Mouse (Mus musculus) forebrain, embryonic 13.5 days (tissue): ENCODE results near the gene Clgn. TPM values are rescaled to one million over a fixed set of nuclear protein-coding genes. Genes with fewer than 3 reads are reported as not detected.
"Not testable (repeated sequence)": the region's sequence is repeated elsewhere in the genome, so short reads cannot be mapped to it uniquely, and the experiment has no call there.

ENCODE experiments used
- ATAC-seq: fragments of 200-750 bp; cut with Nextera tagmentation; 2 replicates; pipeline ENCODE4 v1.8.0; 2017
- H3K27ac ChIP-seq: fragments of 300-500 bp; sonication (generic); 2 replicates; pipeline ENCODE4 v1.5.1; 2015; ENCODE audit warnings: inconsistent platforms, mild to moderate bottlenecking, moderate library complexity
- H3K27me3 ChIP-seq: fragments of 300-500 bp; sonication (generic); 2 replicates; pipeline ENCODE4 v1.6.1; 2015; ENCODE audit warnings: mild to moderate bottlenecking, inconsistent platforms
- H3K36me3 ChIP-seq: fragments of 300-500 bp; sonication (generic); 2 replicates; pipeline ENCODE4 v1.6.1; 2015; ENCODE audit warnings: mild to moderate bottlenecking, inconsistent platforms; ENCODE audit not compliant: poor library complexity, severe bottlenecking
- H3K4me1 ChIP-seq: fragments of 300-500 bp; sonication (generic); 2 replicates; pipeline ENCODE4 v1.6.1; 2015; ENCODE audit warnings: inconsistent platforms
- H3K4me2 ChIP-seq: fragments of 300-500 bp; sonication (generic); 2 replicates; pipeline ENCODE4 v1.6.1; 2015; ENCODE audit warnings: inconsistent platforms, mild to moderate bottlenecking, moderate library complexity
- H3K4me3 ChIP-seq: fragments of 300-500 bp; sonication (generic); 2 replicates; pipeline ENCODE4 v1.5.1; 2015; ENCODE audit warnings: mild to moderate bottlenecking, inconsistent platforms
- H3K9ac ChIP-seq: fragments of 300-500 bp; sonication (generic); 2 replicates; pipeline ENCODE4 v1.6.1; 2015; ENCODE audit warnings: mild to moderate bottlenecking, inconsistent platforms
- H3K9me3 ChIP-seq: fragments of 300-500 bp; sonication (generic); replicated peaks from 2 replicates; pipeline ENCODE4 v1.6.1; 2016; ENCODE audit warnings: inconsistent platforms
- WGBS: fragments of 180-500 bp; shearing (Covaris S2); methylation state at CpG from one replicate; pipeline ENCODE4 v1.1.7; 2015; 5-methylcytosine and 5-hydroxymethylcytosine counted together
- polyA plus RNA-seq: library from polyadenylated mRNA; unstranded; fragments of >200 nt; fragmentation: Nextera tagmentation; extraction: Ambion mirVana; gene quantifications from 2 replicates; pipeline ENCODE4 v1.2.1, GENCODE M21; 2015

Clgn gene
- polyA plus RNA-seq, 1 experiment from 2014 or later: 5.4 TPM

- 0 out of 2 replicates have a peak, but pooled peaks cover 3% of the 10 kb centered on the region for H3K36me3 ChIP-seq
- no peak overlapping the region for H3K4me3 ChIP-seq
- H3K27me3 ChIP-seq: no peaks in the 10 kb centered on the region
- no peaks in the 10 kb centered on the region for H3K9me3 ChIP-seq
- 83% methylated on average over 11 of the region's 11 CpGs for WGBS
- H3K9ac ChIP-seq: no peak overlapping the region
- ATAC-seq: no peak
- no peak overlapping the region for H3K27ac ChIP-seq
- no peak overlapping the region for H3K4me2 ChIP-seq
- H3K4me1 ChIP-seq: no peaks in the 10 kb centered on the region
Measured at GRCm38 (mm10) chr8:83426104-83426759, 36.6 kb downstream of the Clgn start.

- H3K9me3 ChIP-seq: no peaks in the 10 kb centered on the region
- no peak overlapping the region for H3K27ac ChIP-seq
- H3K9ac ChIP-seq: no peak overlapping the region
- H3K4me3 ChIP-seq: no peak overlapping the region
- 0 out of 2 replicates have a peak, but pooled peaks cover 3% of the 10 kb centered on the region for H3K36me3 ChIP-seq
- no peak for ATAC-seq
- H3K4me2 ChIP-seq: no peak overlapping the region
- no peaks in the 10 kb centered on the region for H3K4me1 ChIP-seq
- 76% methylated on average over 7 of the region's 7 CpGs for WGBS
- no peaks in the 10 kb centered on the region for H3K27me3 ChIP-seq
Measured at GRCm38 (mm10) chr8:83426949-83427348, 37.3 kb downstream of the Clgn start.

GRCm38 (mm10) chr8:83428621-83429020 lies 39.0 kb downstream of the Clgn start:
- H3K4me3 ChIP-seq, H3K4me1 ChIP-seq, ATAC-seq, H3K27me3 ChIP-seq, H3K4me2 ChIP-seq, H3K9me3 ChIP-seq, H3K27ac ChIP-seq, H3K9ac ChIP-seq: not testable (repeated sequence)
- WGBS: 92% methylated on average over 3 of the region's 3 CpGs
- H3K36me3 ChIP-seq: peaks cover 12% of the 10 kb centered on the region

- H3K9ac ChIP-seq: no peak overlapping the region
- H3K9me3 ChIP-seq: no peaks in the 10 kb centered on the region
- no peaks in the 10 kb centered on the region for H3K4me1 ChIP-seq
- no peak overlapping the region for H3K4me2 ChIP-seq
- peaks cover 17% of the 10 kb centered on the region for H3K36me3 ChIP-seq
- 69% methylated on average over 4 of the region's 4 CpGs for WGBS
- ATAC-seq: no peak
- H3K27ac ChIP-seq: no peak overlapping the region
- H3K4me3 ChIP-seq: no peak overlapping the region
- H3K27me3 ChIP-seq: no peaks in the 10 kb centered on the region
Measured at GRCm38 (mm10) chr8:83429071-83429524, 39.4 kb downstream of the Clgn start.

DNA sequence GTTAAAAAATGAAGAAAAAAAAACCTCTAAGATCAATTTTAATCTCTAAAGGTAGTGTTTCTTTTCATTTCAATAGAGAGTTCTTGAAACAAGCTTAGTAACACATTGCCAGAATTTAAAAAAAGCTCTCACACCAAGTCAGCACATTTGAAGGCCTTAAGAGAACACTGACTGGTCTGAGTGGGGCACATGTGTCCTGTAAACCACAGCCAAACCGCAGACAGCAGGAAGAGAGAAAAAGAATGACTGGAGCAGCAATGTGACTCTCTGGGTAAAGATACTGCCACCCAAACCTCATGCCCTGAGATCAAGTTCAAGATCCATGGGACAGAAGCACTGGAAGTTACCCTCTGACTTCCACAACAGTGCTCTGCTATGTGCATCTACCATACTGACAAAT lies 47.4 kb downstream of the Clgn start:
- no peaks in the 10 kb centered on the region for H3K9me3 ChIP-seq
- no peak overlapping the region for H3K4me3 ChIP-seq
- ATAC-seq: no peak
- H3K27me3 ChIP-seq: no peaks in the 10 kb centered on the region
- no peak overlapping the region for H3K27ac ChIP-seq
- peaks cover 34% of the 10 kb centered on the region for H3K36me3 ChIP-seq
- WGBS: 95% methylated on average over 1 of the region's 1 CpGs
- no peak overlapping the region for H3K4me2 ChIP-seq
- H3K9ac ChIP-seq: no peak overlapping the region
- H3K4me1 ChIP-seq: peaks cover 23% of the 10 kb centered on the region

DNA sequence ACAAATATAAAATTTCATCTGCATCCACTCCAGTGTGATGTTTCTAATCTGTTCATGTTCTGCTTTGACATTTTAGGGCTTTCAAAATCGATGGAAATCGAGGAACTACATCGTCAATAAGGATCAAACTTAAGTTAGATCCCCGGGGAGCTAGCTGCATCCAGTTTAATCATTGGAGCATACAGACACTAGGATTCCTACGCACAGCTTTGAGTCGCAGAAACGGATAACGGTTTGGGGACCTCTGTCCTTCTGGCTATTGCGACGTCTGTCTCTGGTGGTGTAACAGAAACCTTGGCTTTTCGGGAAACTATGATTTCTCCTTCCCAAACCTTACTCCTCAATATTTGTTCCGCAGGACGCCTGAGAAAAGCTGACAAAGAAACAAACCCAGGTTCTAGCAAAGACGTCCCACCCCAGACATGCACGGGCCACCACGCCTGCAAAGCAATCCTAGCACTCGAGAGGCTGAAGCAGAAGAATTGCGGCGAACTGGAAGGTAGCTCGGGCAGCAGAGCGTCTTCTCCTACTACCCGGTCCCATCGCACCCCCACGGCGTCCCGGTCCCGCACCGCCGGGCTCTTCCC lies 52.1 kb downstream of the Clgn start:
- under 1% methylated on average over 29 of the region's 29 CpGs for WGBS
- peak overlapping the region; percentile 93 for H3K4me3 ChIP-seq
- no peaks in the 10 kb centered on the region for H3K9me3 ChIP-seq
- H3K4me2 ChIP-seq: peak overlapping the region; percentile 78
- H3K4me1 ChIP-seq: peaks cover 23% of the 10 kb centered on the region
- H3K27me3 ChIP-seq: no peaks in the 10 kb centered on the region
- peak overlapping the region; percentile 94 for H3K9ac ChIP-seq
- no peak for ATAC-seq
- peak overlapping the region; percentile 93 for H3K27ac ChIP-seq
- H3K36me3 ChIP-seq: peaks cover 12% of the 10 kb centered on the region

DNA sequence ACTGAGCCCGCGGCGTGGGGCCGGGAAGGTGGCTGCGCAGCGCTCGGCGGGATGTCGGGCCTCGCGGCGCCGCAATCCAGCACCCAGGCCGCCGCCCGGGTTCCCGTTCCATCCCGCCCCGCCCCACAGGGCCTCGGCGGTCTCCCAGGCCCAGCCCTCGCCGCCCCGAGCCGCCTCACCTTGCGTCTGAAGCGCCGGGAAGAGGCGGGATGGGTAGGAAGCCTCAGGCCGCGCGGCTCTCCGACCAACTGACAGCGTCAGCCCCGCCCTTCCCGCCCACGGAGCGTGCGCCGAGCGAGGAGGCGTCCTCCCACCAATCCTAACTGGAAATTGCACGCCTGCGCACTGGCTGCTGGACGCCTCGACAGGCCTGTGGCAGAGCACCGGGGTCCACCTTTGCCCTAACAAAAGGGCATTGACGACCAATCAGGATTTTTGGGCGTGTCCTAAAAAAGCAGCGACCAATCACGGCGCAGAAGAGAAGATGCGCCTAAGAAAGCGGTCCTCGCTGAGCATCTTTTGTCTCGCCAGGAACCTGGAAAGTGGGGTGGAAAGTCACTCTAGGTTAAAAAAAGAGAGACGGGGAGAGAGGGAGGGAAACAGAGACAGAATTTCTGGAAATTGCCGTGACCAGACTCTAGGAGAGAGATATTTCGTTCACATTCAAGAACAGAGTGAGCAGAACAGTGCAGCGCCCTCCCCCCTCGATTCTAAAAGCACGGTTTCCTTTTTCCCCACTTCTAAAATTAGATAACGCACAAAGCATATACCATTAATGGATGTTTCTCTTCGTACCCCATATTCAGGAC lies 52.8 kb downstream of the Clgn start:
- peak overlapping the region; percentile 93 for H3K4me3 ChIP-seq
- peak overlapping the region; percentile 78 for H3K4me2 ChIP-seq
- ATAC-seq: peak; percentile 99
- H3K27me3 ChIP-seq: no peaks in the 10 kb centered on the region
- H3K36me3 ChIP-seq: peaks cover 6% of the 10 kb centered on the region
- H3K9me3 ChIP-seq: no peaks in the 10 kb centered on the region
- peak overlapping the region; percentile 94 for H3K9ac ChIP-seq
- H3K27ac ChIP-seq: peak overlapping the region; percentile 93
- under 1% methylated on average over 58 of the region's 64 CpGs for WGBS
- H3K4me1 ChIP-seq: peaks cover 23% of the 10 kb centered on the region

GRCm38 (mm10) chr8:83443052-83443400 lies 53.4 kb downstream of the Clgn start:
- Histone ChIP-seq H3K9me3 (no peaks in the 10 kb centered on the region), H3K27me3 (no peaks in the 10 kb centered on the region), H3K4me3 (peak overlapping the region; percentile 93), H3K36me3 (peaks cover under 1% of the 10 kb centered on the region), H3K27ac (peak overlapping the region; percentile 92), H3K4me2 (peak overlapping the region; percentile 78), H3K9ac (peak overlapping the region; percentile 74), H3K4me1 (peaks cover 23% of the 10 kb centered on the region)
- peak; percentile 7; the same call in 1 of the 2 replicates for ATAC-seq
- 22% methylated on average over 5 of the region's 5 CpGs for WGBS

DNA sequence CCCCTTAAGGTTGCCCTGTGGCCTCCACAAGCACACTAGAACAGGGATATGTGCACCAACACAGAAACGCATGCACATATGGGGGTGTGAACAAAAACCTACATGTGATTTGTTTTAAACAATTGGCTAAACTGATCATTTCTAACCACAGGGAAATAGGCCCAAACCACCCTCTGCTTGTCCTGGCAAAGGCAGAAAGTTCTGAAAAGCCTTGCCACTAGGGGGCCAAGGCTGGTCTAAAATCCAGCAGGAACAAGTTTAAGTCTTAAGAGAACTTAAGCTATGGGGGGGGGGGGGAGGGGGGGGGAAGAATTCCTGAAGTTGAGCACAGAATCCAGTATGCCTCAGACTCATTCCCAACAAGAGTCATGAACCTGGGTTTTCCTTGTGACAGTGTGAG lies 60.3 kb downstream of the Clgn start:
- no peaks in the 10 kb centered on the region for H3K4me1 ChIP-seq
- no peak overlapping the region for H3K27ac ChIP-seq
- H3K27me3 ChIP-seq: no peaks in the 10 kb centered on the region
- no peaks in the 10 kb centered on the region for H3K36me3 ChIP-seq
- H3K9ac ChIP-seq: no peak overlapping the region
- H3K4me2 ChIP-seq: no peak overlapping the region
- H3K9me3 ChIP-seq: no peaks in the 10 kb centered on the region
- ATAC-seq: no peak
- H3K4me3 ChIP-seq: no peak overlapping the region
- WGBS: 70% methylated on average over 1 of the region's 1 CpGs

DNA sequence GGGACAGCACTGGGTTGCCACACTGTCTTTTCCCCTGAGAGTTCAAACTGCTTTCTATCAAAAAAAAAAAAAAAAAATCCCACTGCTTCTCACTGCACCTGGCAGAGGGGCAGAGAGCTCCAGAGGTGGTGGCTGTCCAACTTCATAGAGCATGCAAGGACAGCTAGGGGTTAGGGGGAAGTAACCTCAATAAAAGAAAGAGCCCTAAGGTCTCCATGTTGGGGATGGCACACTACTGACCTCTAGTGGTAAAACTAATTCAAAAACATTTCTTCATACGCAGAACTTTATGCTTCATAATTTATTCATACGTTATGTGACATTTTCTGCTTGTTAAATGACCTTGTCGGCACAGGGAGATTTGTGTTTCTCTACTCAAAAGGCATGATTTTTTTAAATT lies 61.4 kb downstream of the Clgn start:
- ATAC-seq: 0 out of 2 replicates have a peak, but pooled peaks have one; percentile 30
- H3K36me3 ChIP-seq: no peaks in the 10 kb centered on the region
- no peak overlapping the region for H3K9ac ChIP-seq
- 29% methylated on average over 3 of the region's 3 CpGs for WGBS
- H3K4me1 ChIP-seq: no peaks in the 10 kb centered on the region
- H3K27ac ChIP-seq: no peak overlapping the region
- no peak overlapping the region for H3K4me2 ChIP-seq
- no peaks in the 10 kb centered on the region for H3K9me3 ChIP-seq
- H3K27me3 ChIP-seq: no peaks in the 10 kb centered on the region
- no peak overlapping the region for H3K4me3 ChIP-seq

DNA sequence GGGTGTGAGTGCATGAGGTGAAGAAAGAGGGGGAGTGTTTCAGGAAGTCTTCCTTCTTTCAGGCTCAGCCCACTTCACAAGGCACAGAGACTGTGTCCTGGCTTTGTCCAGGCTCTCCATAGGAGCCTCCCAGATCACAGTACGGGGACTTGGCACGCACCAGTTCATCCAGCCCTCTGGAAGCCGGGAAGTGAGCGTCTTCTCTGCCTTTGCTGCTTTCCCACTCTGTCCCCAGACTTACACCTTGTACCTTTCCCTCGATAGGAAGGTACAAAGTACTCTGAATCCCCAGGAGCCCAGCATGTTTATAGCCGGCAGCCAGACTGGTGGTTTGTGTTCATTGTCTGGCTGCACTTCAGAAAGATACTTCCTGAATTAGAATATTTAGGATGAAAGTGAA lies 67.5 kb downstream of the Clgn start:
- H3K4me3 ChIP-seq: no peak overlapping the region
- H3K27me3 ChIP-seq: no peaks in the 10 kb centered on the region
- H3K27ac ChIP-seq: no peak overlapping the region
- no peaks in the 10 kb centered on the region for H3K36me3 ChIP-seq
- H3K4me1 ChIP-seq: no peaks in the 10 kb centered on the region
- no peaks in the 10 kb centered on the region for H3K9me3 ChIP-seq
- 64% methylated on average over 6 of the region's 6 CpGs for WGBS
- ATAC-seq: no peak
- H3K4me2 ChIP-seq: no peak overlapping the region
- no peak overlapping the region for H3K9ac ChIP-seq

- Histone ChIP-seq H3K27me3 (no peaks in the 10 kb centered on the region), H3K9me3 (no peaks in the 10 kb centered on the region), H3K4me3 (no peak within 1 kb of the TSS), H3K9ac (no peak within 1 kb of the TSS), H3K4me1 (no peaks in the 10 kb centered on the region), H3K36me3 (no peaks in the 10 kb centered on the region), H3K4me2 (no peak within 1 kb of the TSS), H3K27ac (no peak within 1 kb of the TSS)
- WGBS: 89% methylated on average over 14 of the region's 14 CpGs
- ATAC-seq: no peak
Measured at GRCm38 (mm10) chr8:83458222-83458621, 68.6 kb downstream of the Clgn start, which contains the start of gene Scoc. Scoc (minus strand) TSS chr8:83458391.
